Mouse (Mus musculus): ENCODE measurements around the gene Grm4.

GRCm38 (mm10) chr17:27392918-27393317 is 128.3 kb downstream of the Grm4 start:
- TF ChIP-seq CTCF (IDR thresholded peaks at IDR 0.05; ENCODE audit: borderline replicate concordance, insufficient read depth, low read length) (no peak), POLR2A (IDR thresholded peaks at IDR 0.05; ENCODE audit: low read depth, low read length) (no peak)
